Mouse (Mus musculus) gastrocnemius, postnatal 14 days (tissue): ENCODE measurements around the gene Adk. TPM values are rescaled to one million over a fixed set of nuclear protein-coding genes. Genes with fewer than 3 reads are reported as not detected.

ENCODE experiments used
- DNase-seq: peaks from one replicate; pipeline ENCODE4 v3.0.0; 2021; ENCODE audit warnings: mixed read lengths
- intact Hi-C: fragments of 180-260 bp; cut with DNase I; formaldehyde crosslinking; loops from one replicate; pipeline ENCODE4 v1.15.1; 2025; ENCODE audit warnings: low total_unique reads
- total RNA-seq, 2 experiments: library from RNA; stranded (reverse); gene quantifications; 2 replicates each; pipeline ENCODE4 v1.2.3; 2021

Adk gene
- total RNA-seq, 2 experiments from 2014 or later: 93.8 to 101 TPM

DNA sequence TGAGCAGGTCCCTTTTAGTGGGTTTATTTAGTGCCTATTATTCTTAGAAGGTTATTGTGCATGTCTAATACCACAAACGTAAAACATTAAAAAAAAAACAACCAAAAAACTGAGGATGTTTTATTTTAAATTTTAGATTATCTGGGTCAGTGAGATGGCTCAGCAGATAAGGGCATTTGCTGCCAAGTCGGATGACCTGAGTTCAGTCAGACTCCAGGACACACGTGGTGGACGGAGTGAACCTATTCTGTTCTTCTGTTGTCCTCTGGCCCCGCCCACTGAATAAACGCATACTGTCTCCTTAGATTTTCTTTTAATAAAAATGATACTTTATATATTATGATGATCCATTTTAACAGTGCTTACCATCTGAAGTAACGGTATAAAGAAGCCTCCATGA, 1.2 kb downstream of the Adk start:
- intact Hi-C loops: no loop called here
- no peak for DNase-seq

DNA sequence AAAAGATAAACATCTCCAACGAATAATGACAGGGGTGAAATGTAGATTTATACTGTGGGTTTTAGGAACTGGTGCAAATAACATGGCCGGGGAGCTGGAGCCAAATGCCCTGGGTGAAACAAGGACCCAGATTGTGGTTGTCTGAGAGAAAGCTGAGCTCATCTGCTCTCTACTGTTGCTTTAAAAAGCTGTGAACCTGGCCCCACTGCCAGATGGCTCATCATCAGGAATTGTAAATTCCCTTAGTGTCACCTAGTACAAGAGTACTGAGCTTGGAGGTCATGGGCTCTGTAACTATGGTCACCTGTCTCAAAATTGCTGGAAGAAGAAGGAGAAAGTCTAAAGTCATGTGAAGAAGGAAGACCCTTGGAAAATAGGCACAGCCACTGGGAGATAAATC, 6.6 kb downstream of the Adk start:
- intact Hi-C loops: no loop called here
- DNase-seq: no peak

DNA sequence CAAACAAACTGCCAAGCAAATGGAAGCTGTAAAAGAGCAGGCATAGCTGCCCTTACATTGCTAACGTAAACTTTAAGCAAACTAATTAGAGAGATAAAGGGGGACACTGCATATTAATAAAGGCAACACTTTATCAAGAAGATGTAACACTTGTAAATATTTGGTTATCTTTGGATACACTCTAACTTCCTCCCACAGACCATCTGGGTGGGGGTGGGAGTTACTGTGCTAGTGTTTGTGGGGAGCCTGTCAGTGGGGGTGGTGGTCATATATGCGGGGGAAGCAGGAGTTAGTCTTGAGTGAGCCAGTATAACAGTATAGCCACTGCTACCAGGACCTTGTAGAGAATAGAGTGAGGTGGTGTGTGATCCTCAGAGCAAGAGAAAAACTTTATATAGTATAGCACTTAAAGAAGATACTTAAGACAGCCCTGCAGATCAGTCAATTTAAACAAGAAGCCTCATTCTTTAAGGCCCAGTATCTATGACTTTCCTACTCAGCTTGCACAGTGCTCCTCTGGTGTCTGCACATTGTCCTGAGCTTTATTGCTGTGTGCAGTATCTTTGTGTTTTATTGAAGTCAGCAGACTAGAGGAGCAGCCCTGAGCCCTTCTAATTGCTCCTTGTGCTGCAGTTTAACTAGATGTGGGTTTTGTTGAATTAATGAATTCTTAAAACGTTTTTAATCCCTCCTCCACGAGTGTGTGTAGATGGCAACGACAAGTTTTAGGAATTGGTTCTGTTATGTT, 10.6 kb downstream of the Adk start:
- intact Hi-C loops: no loop called here
- no peak for DNase-seq

DNA sequence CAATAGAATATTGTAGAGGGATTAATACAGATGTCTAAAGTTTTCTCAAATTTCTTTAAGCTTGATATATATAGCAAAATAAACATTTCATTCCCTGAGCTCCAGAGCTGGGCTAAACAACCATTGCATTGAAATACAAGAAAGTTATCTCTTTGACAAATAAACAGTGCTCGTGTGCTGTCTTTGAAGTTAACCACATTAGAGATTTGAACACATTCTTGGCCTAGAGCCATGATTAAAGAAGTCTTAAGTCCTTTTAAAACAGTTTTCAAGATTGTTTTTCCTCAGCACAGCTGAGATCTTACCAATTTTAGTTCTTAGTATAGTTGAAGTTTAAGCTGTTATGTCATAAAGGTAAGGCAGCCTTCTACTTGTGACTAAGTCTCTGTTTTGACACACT, 11.9 kb downstream of the Adk start:
- intact Hi-C loops: no loop called here
- DNase-seq: no peak

DNA sequence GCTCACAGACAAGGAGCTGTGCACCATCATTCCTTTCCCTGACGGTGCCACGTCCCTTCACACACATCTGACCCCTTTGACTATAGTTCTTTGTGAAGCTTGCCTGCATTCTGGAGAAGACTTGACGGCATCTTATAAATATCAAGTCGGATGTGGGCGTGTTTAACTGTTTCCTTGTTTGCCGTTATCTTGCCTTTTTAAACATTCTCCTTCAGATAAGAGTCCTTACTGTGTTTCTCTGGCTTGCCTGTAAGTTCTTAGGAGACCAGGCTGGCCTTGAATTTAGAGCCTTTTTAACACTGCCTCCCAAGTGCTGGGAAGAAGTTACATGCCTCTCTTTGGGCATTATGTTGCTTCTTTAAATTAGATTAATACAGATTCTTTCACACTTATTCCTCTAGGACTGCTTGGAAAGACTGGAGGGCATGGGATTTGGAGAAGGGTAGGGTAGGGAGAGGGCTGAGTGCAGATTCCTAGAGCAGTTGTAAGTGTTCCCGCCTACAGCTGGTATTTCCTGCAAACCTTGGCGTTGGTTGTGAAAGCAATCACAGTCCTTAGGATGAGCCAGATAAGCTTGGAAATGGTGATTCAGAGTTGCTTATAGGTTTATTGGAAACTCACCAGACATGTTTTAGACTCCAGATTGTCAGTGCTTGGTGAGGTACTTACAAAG, 13.3 kb downstream of the Adk start:
- intact Hi-C loops: no loop called here
- DNase-seq: no peak

DNA sequence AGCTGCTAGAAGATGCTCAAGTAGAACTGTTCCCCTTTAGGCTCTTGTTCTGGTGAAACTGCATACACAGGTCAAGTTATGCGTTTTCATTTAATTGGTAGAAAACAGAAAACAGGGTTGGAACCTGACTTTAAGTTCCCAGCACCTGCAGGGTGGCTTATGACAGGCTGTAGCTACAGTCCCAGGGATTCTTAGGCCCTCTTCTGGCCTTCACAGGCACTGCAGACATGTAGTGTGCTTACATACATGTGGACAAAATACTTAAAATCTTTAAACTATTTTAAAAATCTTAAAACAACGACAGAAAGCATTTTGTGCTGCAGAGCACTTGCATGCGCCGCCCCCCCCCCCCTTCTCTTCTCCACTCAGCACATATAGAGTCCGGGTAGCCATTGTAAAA, 17.2 kb downstream of the Adk start:
- intact Hi-C loops: no loop called here
- no peak for DNase-seq

DNA sequence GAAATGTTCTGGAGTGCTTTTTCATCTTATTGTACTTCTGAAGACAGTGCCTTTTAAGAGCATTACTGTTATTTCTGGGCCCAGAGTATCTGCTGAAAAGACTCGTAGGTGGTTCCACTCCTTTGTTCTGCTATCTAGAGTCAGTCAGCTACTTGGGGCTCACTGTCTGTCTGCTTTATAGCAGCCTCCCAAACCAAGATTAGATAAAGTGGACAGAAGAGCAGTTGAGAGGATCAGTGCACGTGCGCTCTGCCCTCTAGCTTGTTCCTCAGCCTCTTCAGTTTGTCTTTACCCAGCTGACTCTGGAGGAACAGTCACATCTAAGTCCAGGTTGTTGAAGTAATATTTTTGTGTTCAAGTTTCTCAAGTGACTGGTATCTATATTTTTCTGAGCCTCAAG, 21.6 kb downstream of the Adk start:
- intact Hi-C loops: no loop called here
- DNase-seq: no peak

DNA sequence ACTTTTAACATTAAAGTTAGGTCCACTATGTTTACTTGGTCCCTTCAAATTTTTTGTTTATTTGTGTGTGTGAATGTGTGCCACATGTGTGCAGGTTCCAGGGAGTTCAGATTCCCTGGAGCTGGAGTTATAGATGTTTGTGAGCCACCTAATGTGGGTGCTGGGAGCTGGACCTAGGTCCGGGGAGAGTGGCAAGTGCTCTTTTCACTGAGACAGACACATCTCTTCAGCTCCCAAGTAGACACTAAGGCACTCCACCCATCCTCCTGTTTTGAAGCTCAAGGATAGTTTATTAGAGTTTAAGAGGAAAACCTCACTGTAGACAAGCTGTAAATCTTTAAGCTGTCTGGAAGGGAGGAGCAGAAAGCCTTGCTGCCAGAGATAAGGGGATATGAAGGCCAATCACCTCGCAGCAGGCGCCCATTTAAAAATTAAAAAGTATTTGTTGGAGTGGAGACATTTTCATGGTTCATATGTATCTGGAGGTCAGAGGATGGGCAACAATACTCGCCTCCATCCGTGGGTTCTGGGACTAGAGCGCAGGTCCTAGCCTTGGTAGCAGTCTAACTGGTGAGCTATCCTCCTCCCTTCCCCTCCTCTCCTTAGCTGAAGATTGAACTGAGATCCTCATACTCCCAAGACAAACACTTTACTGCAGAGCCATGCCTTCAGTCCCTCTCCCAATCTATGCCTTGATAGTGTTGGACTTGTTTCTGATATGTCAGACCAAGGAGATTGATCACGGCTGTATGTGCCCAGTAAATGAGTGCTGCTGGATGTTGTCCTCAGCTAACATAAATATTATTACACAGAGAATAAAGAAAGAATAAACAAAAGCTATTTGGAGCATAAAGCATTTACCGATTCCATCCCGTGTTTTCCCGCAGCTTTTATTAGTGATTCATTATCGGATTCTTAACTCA, 22.3 kb downstream of the Adk start:
- intact Hi-C loops: no loop called here
- DNase-seq: no peak

DNA sequence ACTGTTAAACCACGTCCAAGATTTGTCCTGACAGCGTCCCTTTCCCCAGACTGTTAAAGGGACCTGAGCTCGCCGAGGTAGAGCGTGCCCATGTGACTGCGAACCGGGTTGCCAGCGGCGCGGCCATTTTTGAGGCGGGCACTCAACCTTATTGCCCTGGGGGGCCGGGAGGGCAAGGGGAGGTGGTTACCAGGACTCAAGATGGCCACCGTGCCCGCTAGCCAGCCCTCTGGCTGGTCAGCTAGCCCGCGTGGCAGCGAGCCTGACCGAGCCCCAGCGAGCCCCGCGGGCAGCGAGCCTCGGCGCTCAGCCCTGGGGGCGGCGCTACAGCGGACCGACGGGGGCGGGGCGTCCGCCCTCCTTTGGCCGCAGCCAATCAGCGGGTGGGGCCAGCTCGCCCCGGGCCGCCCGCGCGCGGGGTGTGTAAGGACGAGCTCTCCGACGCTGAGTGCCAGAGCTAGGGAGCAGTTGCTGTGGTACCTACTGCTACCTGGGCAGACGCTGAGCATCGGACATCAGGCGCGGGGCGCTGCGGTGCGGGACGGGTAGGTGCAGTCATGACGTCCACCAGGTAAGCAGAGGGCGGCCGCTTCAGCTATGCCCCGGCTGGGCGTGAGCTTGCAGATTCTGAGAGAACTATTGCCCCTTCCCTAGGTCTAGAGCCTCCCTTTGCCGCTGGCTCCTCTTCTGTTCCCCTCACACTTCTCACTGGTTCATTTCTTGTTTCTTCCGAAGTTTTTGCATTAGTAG, 23.6 kb downstream of the Adk start:
- intact Hi-C loops: no loop called here
- peak; percentile 93 for DNase-seq

DNA sequence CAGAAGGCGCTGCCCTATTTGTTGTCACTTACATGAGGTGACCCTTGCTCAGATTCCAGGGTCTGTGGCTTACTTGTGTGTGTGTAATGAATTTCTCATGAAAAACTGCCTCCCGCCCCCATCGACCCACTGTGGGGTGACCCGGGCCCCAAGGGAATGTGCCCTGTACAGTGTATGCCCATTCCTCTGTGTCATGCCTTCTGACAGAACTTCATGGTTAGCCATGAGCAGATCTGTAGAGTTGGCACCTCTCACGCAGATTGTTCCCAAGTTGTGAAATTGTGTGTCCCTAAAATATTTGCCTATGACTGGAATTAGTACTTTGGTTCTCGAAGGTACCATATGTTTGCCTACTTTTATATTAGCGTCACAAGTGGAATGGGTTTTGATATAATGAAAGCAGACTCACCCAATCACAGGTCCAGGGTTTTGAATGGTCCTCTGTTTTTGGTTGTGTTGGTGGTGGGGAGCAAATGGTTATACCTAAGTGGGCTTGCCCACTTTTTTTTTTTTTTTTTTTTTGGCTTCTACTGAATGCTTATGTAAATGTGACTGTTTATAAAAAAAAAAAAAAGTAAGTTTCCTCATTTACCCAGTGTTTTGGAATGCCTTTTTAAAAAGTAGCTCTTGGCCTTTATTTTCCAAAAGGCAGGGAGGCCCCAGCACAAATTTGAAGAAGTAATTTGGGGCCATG, 24.3 kb downstream of the Adk start:
- intact Hi-C loops: no loop called here
- no peak for DNase-seq

DNA sequence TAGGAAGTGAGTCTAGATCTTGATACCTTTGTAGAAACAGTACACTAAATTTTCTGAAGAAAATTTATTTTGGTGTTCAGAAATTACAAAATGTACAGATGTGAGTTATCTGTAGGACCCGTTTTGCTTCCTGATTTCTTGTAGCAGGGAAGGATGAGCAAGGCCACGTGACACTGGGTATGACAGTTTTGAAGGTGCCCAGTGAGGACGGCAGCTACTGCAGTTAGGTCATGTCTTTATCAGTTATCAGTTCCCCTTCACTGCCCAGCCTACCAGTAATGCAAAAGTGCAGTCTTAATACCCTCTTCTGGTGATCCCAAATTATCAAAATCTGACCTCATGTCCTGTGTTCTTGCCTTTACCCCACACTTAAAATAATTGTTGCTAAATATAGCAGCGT, 25.6 kb downstream of the Adk start:
- DNase-seq: no peak
- intact Hi-C loops: no loop called here

DNA sequence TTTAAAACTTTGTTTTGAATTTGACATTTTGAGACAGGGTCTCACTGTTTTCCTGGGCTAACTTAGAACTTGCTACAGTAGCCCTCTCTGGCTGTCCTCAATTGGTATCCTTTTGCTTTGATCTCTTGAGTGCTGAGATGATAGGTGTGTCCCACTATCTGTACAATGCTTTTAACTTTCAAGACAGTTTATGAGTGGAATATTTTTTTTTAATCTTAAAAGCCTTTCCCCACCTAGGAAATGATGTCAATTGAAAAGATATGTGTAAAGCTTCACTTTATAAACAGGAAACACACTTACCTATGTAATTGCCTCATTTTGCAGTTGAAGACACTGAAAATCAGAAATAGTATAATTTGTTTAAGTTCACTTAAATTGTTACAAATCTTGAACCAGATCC, 26.1 kb downstream of the Adk start:
- intact Hi-C loops: no loop called here
- no peak for DNase-seq

DNA sequence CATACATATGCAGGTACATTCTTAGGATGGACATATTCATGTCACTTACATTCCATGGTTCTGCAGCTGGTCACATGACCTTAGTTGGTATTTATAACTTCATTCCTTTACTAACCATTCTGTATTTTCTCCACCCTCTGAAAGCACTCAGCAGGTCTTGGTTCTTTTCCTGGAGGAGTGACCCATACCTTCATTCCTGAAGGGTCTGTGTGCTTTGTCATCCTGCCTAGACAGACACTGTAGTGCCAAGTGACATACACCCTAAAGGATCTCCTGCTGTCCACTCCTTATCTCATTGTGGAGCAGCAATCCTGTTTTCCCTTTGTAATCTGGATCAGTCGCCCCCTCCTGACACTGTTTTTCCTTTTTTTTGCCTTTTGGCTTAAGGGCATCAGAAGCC, 30.4 kb downstream of the Adk start:
- DNase-seq: no peak
- intact Hi-C loops: no loop called here

DNA sequence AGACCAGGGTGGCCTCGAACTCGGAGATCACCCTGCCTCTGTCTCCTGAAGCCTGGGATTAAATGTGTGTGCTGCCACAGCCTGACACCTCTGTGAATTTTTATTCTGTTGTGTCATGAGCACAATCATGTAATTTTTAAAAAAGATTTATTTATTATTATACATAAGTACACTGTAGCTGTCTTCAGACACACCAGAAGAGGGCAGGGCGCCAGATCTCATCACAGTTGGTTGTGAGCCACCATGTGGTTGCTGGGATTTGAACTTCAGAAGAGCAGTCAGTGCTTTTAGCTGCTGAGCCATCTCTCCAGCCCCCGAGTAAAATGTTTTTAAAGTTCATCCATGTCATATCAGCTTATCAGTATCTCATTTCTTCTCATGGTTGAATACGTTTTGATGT, 33.3 kb downstream of the Adk start:
- DNase-seq: no peak
- intact Hi-C loops: no loop called here

DNA sequence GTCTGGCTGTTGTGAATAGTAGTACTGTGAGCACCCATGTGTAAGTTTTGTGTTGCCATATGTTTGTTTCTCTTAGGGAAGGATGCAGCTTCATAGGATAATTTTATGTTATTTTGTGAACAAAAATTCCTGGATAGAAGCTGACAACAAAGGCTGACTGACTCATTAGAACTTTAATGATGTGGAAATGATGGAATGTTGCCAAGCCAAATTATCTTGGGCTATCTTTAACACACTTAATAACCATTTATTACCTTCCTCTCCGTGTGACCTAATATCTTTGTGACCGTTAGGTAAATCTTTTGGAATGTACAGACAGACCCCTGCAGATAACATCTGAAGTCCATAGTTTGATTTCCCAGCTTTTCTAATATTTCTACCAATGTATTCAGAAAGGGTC, 33.7 kb downstream of the Adk start:
- DNase-seq: no peak
- intact Hi-C loops: no loop called here

DNA sequence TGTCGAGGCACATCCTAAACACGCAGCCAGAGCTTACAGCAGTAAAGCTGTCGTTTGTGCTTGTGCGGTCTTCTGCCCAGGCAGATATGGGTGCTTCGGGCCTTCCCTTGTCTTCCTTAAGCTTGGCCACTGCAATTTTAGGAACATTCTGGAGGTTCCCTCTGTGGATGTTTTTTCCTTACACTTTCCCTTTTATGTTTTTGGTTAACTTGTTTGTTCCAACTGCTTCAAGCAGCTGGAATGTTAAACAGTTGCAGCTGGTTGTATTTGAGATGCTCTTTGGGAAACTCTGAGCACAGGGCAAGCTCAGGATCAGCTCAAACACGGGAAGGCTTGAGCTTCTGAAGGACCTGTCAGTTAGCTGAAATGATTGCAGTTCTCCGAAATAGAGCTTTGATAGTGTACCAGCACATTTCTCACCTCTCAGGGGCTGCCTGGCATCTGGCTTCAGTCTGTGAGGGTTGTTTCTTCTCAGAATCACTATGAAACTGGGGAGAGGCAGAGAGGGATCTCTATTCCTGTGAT, 34.5 kb downstream of the Adk start:
- intact Hi-C loops: no loop called here
- no peak for DNase-seq

DNA sequence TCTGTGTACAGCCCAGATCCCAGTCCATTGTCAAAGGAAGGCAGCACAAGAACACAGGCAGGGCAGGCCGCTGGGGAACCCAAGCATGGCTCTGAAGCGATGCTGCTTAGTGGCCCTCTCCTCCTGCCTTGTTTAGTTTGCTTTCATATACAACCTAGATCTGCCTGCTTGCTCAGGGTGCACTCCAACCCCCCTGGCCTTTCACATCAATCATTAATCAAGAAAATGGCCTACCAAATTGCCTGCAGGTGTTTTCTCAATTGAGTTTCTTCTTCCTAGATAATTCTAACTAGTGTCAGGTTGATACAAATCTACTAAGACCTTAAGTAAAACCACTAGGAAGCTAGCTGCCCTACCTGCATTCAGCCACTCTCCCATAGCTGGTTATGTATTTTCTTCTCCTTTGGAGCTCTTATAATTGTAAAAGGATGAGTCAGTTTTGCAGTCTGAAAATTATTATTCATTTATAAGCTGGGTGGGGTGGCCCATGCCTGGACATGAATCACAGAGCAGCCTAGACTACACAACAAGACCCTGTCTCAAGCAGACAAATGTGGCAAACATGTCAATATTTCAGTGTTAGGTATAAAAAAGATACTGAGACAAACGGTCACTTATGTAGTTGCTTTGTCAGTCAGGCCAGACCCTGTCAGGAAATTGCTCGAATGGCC, 35.2 kb downstream of the Adk start:
- intact Hi-C loops: no loop called here
- DNase-seq: no peak

DNA sequence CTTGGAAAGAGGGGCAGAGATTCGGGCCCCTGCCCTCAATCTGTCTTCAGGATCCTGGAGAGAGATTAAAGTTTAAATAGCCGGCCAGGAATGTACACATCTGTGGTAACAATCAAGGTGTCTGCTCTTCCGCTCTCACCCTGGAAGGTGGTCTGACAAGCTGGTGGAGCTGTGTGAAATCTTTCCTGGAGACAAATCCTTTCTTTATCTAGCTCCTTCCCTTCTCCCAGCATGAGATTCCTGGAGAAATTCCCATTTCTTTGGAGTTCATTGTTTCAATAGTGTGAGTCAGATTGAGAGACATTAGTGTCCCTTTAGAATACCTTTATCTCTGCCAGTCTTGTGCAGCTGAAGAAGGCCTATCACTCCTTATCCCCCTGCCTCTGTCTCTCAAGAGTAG, 36.4 kb downstream of the Adk start:
- intact Hi-C loops: no loop called here
- no peak for DNase-seq

DNA sequence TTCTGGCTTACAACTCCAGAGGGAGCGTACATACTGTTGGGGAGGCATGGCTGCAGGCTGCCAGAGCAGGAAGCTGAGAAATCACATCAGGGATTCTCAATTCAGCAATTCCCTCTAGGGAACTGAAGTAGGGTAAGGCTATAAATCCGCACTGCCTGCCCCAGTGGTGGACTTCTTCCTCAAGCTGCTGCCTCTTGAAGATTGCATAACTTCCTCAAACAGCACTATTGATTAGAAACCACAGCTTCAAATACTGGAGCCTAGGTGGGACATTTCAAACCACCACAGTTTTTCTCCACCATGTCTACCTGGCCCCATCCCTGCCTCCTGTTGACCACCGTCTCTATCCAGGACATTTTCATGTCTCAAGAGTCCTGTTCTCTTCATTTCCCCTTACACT, 38.0 kb downstream of the Adk start:
- DNase-seq: no peak
- intact Hi-C loops: no loop called here
